Mouse (Mus musculus) liver, postnatal 0 days (tissue): ENCODE results near the gene Rbm20. TPM values are rescaled to one million over a fixed set of nuclear protein-coding genes. Genes with fewer than 3 reads are reported as not detected.

Experiments
- ATAC-seq: fragments of 200-750 bp; cut with Nextera tagmentation; 2 replicates; pipeline ENCODE4 v1.8.0; 2017; ENCODE audit warnings: mild to moderate bottlenecking, moderate library complexity
- DNase-seq: peaks from one replicate; pipeline ENCODE4 v3.0.0-alpha.2; 2016
- H3K27ac ChIP-seq: fragments of 300-500 bp; sonication (generic); 2 replicates; pipeline ENCODE4 v1.5.1; 2014; ENCODE audit warnings: antibody characterized with exemption, moderate library complexity, mild to moderate bottlenecking, low read depth
- H3K27me3 ChIP-seq: fragments of 300-500 bp; sonication (generic); 2 replicates; pipeline ENCODE4 v1.6.1; 2014; ENCODE audit warnings: low read length, control low read depth, mixed read lengths; ENCODE audit not compliant: insufficient read depth
- H3K36me3 ChIP-seq: fragments of 300-500 bp; sonication (generic); replicated peaks from 2 replicates; pipeline ENCODE4 v1.6.1; 2014; ENCODE audit warnings: mild to moderate bottlenecking, control low read depth, low read length, moderate library complexity, mixed read lengths; ENCODE audit not compliant: insufficient read depth
- H3K4me1 ChIP-seq: fragments of 300-500 bp; sonication (generic); 2 replicates; pipeline ENCODE4 v1.6.1; 2014; ENCODE audit warnings: antibody characterized with exemption, mild to moderate bottlenecking, control low read depth; ENCODE audit not compliant: insufficient read depth
- H3K4me2 ChIP-seq: fragments of 300-500 bp; sonication (generic); 2 replicates; pipeline ENCODE4 v1.6.1; 2014; ENCODE audit warnings: low read depth, mild to moderate bottlenecking, low read length, moderate library complexity, mixed read lengths
- H3K4me3 ChIP-seq: fragments of 300-500 bp; sonication (generic); 2 replicates; pipeline ENCODE4 v1.5.1; 2014; ENCODE audit warnings: low read depth, low read length
- H3K9ac ChIP-seq: fragments of 300-500 bp; sonication (generic); replicated peaks from 2 replicates; pipeline ENCODE4 v1.6.1; 2014; ENCODE audit warnings: mild to moderate bottlenecking, moderate library complexity
- H3K9me3 ChIP-seq: fragments of 300-500 bp; sonication (generic); 2 replicates; pipeline ENCODE4 v1.6.1; 2016; ENCODE audit warnings: mild to moderate bottlenecking, control low read depth, low read length, mixed read lengths
- CTCF ChIP-seq: sonication (generic); IDR thresholded peaks from 2 replicates; pipeline ENCODE4 v1.5.1; 2016; ENCODE audit warnings: antibody characterized with exemption, low read depth
- EP300 ChIP-seq: IDR thresholded peaks from 2 replicates; pipeline ENCODE4 v1.6.1; 2016; ENCODE audit warnings: antibody characterized with exemption, low read depth, mild to moderate bottlenecking
- WGBS: fragments of 180-500 bp; shearing (Covaris S2); extraction: QIAGEN DNeasy Blood & Tissue Kit; methylation state at CpG from one replicate; pipeline ENCODE4 v1.1.7; 2014; ENCODE audit not compliant: insufficient replicate concordance; 5-methylcytosine and 5-hydroxymethylcytosine counted together
- polyA plus RNA-seq: library from polyadenylated mRNA; unstranded; fragments of >200 nt; fragmentation: Nextera tagmentation; extraction: Ambion mirVana; gene quantifications from 2 replicates; pipeline ENCODE4 v1.2.1, GENCODE M21; 2015

Gene Rbm20
- polyA plus RNA-seq, 1 experiment from 2014 or later, result 0.16 TPM

- 17% methylated on average over 8 of the region's 8 CpGs for WGBS
Measured at GRCm38 (mm10) chr19:53711261-53711890, 34.3 kb downstream of the Rbm20 start.

GRCm38 (mm10) chr19:53712297-53713025 lies 35.4 kb downstream of the Rbm20 start:
- Histone ChIP-seq H3K4me3 (no peak overlapping the region), H3K27ac (no peak overlapping the region), H3K4me2 (no peak overlapping the region), H3K27me3 (no peaks in the 10 kb centered on the region), H3K9ac (no peak overlapping the region), H3K4me1 (no peaks in the 10 kb centered on the region), H3K9me3 (no peaks in the 10 kb centered on the region), H3K36me3 (no peaks in the 10 kb centered on the region)
- whole genome bisulfite sequencing, result 66% methylated on average over 7 of the region's 7 CpGs
- TF ChIP-seq EP300 (no peak), CTCF (no peak)
- no peak for DNase-seq
- no peak for ATAC-seq

More at GRCm38 (mm10) chr19:53711261-53711890, 34.3 kb downstream of the Rbm20 start:
- H3K36me3 ChIP-seq, result no peaks in the 10 kb centered on the region
- DNase-seq, result no peak
- no peaks in the 10 kb centered on the region for H3K27me3 ChIP-seq
- no peaks in the 10 kb centered on the region for H3K4me1 ChIP-seq
- no peak overlapping the region for H3K4me3 ChIP-seq
- ATAC-seq, result no peak
- H3K4me2 ChIP-seq, result no peak overlapping the region
- no peak overlapping the region for H3K27ac ChIP-seq
- no peak overlapping the region for H3K9ac ChIP-seq
- no peaks in the 10 kb centered on the region for H3K9me3 ChIP-seq
- TF ChIP-seq EP300 (no peak), CTCF (no peak)

- Histone ChIP-seq H3K9me3 (no peaks in the 10 kb centered on the region), H3K4me3 (no peak overlapping the region), H3K9ac (no peak overlapping the region), H3K4me1 (no peaks in the 10 kb centered on the region), H3K27me3 (no peaks in the 10 kb centered on the region), H3K27ac (no peak overlapping the region), H3K36me3 (no peaks in the 10 kb centered on the region), H3K4me2 (no peak overlapping the region)
- TF ChIP-seq EP300 (no peak), CTCF (no peak)
- ATAC-seq (no peak), DNase-seq (no peak)
- WGBS, result 58% methylated on average over 6 of the region's 6 CpGs
Measured at GRCm38 (mm10) chr19:53713364-53713763, 36.3 kb downstream of the Rbm20 start.

GRCm38 (mm10) chr19:53716469-53716868 lies 39.4 kb downstream of the Rbm20 start:
- H3K4me1 ChIP-seq, result no peaks in the 10 kb centered on the region
- no peak overlapping the region for H3K4me2 ChIP-seq
- H3K27ac ChIP-seq, result no peak overlapping the region
- H3K27me3 ChIP-seq, result no peaks in the 10 kb centered on the region
- ATAC-seq, result no peak
- WGBS, result 71% methylated on average over 7 of the region's 7 CpGs
- H3K9me3 ChIP-seq, result no peaks in the 10 kb centered on the region
- no peaks in the 10 kb centered on the region for H3K36me3 ChIP-seq
- DNase-seq, result no peak
- no peak overlapping the region for H3K9ac ChIP-seq
- TF ChIP-seq CTCF (no peak), EP300 (no peak)
- H3K4me3 ChIP-seq, result no peak overlapping the region

GRCm38 (mm10) chr19:53717364-53717763 lies 40.3 kb downstream of the Rbm20 start:
- no peak overlapping the region for H3K4me2 ChIP-seq
- H3K9me3 ChIP-seq, result no peaks in the 10 kb centered on the region
- no peaks in the 10 kb centered on the region for H3K36me3 ChIP-seq
- no peak for TF ChIP-seq CTCF
- TF ChIP-seq EP300, result no peak
- no peak overlapping the region for H3K27ac ChIP-seq
- no peaks in the 10 kb centered on the region for H3K27me3 ChIP-seq
- ATAC-seq, result no peak
- H3K4me3 ChIP-seq, result no peak overlapping the region
- no peak overlapping the region for H3K9ac ChIP-seq
- 87% methylated on average over 9 of the region's 9 CpGs for WGBS
- no peaks in the 10 kb centered on the region for H3K4me1 ChIP-seq
- DNase-seq, result no peak

GRCm38 (mm10) chr19:53722186-53722585 lies 45.1 kb downstream of the Rbm20 start:
- no peaks in the 10 kb centered on the region for H3K4me1 ChIP-seq
- H3K9ac ChIP-seq, result no peak overlapping the region
- ATAC-seq, result no peak
- no peak for TF ChIP-seq EP300
- TF ChIP-seq CTCF, result no peak
- H3K9me3 ChIP-seq, result no peaks in the 10 kb centered on the region
- 80% methylated on average over 5 of the region's 5 CpGs for WGBS
- H3K4me2 ChIP-seq, result no peak overlapping the region
- H3K27me3 ChIP-seq, result no peaks in the 10 kb centered on the region
- H3K4me3 ChIP-seq, result no peak overlapping the region
- no peaks in the 10 kb centered on the region for H3K36me3 ChIP-seq
- DNase-seq, result no peak
- no peak overlapping the region for H3K27ac ChIP-seq
